Mouse (Mus musculus) midbrain, embryonic 15.5 days (tissue): ENCODE results near the gene Rab37. TPM values are rescaled to one million over a fixed set of nuclear protein-coding genes. Genes with fewer than 3 reads are reported as not detected.

Experiments used
- ATAC-seq: fragments of 200-750 bp; cut with Nextera tagmentation; replicated peaks from 2 replicates; pipeline ENCODE4 v1.8.0; 2017; ENCODE audit warnings: moderate TSS enrichment
- H3K27ac ChIP-seq: fragments of 300-500 bp; sonication (generic); 2 replicates; pipeline ENCODE4 v1.5.1; 2015; ENCODE audit warnings: mild to moderate bottlenecking, inconsistent platforms
- H3K27me3 ChIP-seq: fragments of 300-500 bp; sonication (generic); replicated peaks from 2 replicates; pipeline ENCODE4 v1.6.1; 2015; ENCODE audit warnings: inconsistent platforms
- H3K36me3 ChIP-seq: fragments of 300-500 bp; sonication (generic); replicated peaks from 2 replicates; pipeline ENCODE4 v1.6.1; 2015; ENCODE audit warnings: inconsistent platforms
- H3K4me1 ChIP-seq: fragments of 300-500 bp; sonication (generic); 2 replicates; pipeline ENCODE4 v1.6.1; 2015; ENCODE audit warnings: inconsistent platforms
- H3K4me2 ChIP-seq: fragments of 300-500 bp; sonication (generic); 2 replicates; pipeline ENCODE4 v1.6.1; 2015; ENCODE audit warnings: inconsistent platforms, mild to moderate bottlenecking, moderate library complexity
- H3K4me3 ChIP-seq: fragments of 300-500 bp; sonication (generic); 2 replicates; pipeline ENCODE4 v1.5.1; 2015; ENCODE audit warnings: mild to moderate bottlenecking, inconsistent platforms
- H3K9ac ChIP-seq: fragments of 300-500 bp; sonication (generic); 2 replicates; pipeline ENCODE4 v1.6.1; 2015; ENCODE audit warnings: mild to moderate bottlenecking, inconsistent platforms
- H3K9me3 ChIP-seq: fragments of 300-500 bp; sonication (generic); 2 replicates; pipeline ENCODE4 v1.6.1; 2016; ENCODE audit warnings: inconsistent platforms
- WGBS: fragments of 180-500 bp; shearing (Covaris S2); methylation state at CpG from one replicate; pipeline ENCODE4 v1.1.7; 2015; ENCODE audit warnings: mixed read lengths; 5-methylcytosine and 5-hydroxymethylcytosine counted together
- polyA plus RNA-seq: library from polyadenylated mRNA; unstranded; fragments of >200 nt; fragmentation: Nextera tagmentation; extraction: Ambion mirVana; gene quantifications from 2 replicates; pipeline ENCODE4 v1.2.1, GENCODE M21; 2015

Rab37 gene
- polyA plus RNA-seq, 1 experiment from 2014 or later: 1.1 TPM

- no peaks in the 10 kb centered on the region for H3K9me3 ChIP-seq
- peak; percentile 62 for ATAC-seq
- H3K4me1 ChIP-seq: peaks cover 42% of the 10 kb centered on the region
- 14% methylated on average over 10 of the region's 10 CpGs for WGBS
- no peak overlapping the region for H3K4me2 ChIP-seq
- H3K9ac ChIP-seq: no peak overlapping the region
- H3K36me3 ChIP-seq: no peaks in the 10 kb centered on the region
- H3K4me3 ChIP-seq: no peak overlapping the region
- 0 out of 2 replicates have a peak, but pooled peaks cover 5% of the 10 kb centered on the region for H3K27me3 ChIP-seq
- H3K27ac ChIP-seq: peak overlapping the region; percentile 50
These were observed 86.4 kb downstream of the Rab37 start for GRCm38 (mm10) chr11:115177559-115178195.

DNA sequence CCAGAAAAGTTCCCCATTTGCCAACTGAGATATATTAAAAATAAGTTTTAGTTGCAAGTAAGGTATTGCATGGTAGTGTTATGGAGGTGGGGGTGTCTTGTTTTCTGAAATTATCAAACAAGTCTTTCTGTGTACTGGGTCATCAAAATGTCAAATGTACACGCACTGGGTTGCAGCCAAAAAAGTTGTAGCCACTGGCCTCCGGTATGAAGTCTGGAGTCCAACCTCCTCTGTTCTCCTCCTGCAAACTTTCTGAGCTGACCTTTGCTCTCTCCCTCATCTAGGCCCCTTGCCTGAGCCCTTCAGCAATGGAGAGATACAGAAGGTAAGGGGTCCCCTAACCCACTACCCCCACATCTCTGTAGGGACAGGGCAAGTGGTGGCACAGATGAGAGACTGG, 87.5 kb downstream of the Rab37 start:
- Histone ChIP-seq H3K4me2 (no peak overlapping the region), H3K27ac (0 out of 2 replicates have a peak overlapping the region, but pooled peaks have one; percentile 50), H3K36me3 (no peaks in the 10 kb centered on the region), H3K9me3 (no peaks in the 10 kb centered on the region), H3K27me3 (0 out of 2 replicates have a peak, but pooled peaks cover 5% of the 10 kb centered on the region), H3K9ac (no peak overlapping the region), H3K4me1 (peaks cover 38% of the 10 kb centered on the region), H3K4me3 (no peak overlapping the region)
- 91% methylated on average over 2 of the region's 2 CpGs for WGBS
- no peak for ATAC-seq

DNA sequence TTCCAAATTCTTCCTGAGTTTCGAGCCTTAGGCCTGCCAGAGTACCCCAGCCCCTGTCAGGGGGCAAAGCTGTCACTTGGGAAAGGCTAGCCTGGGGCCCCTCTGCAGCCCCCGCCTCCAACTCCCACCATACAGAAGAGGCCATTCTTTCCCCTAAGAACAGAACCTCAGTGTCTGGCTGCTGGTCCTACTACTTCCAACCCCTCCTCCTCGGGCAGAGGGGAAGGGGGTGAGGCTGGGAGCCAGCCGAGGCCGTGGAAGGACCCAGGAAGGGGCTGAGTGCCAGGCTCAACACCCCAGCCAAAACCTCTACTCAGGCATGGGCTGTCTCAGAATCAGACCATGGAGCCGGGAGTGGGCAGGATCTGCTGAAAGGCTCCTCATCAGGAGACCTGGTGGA, 88.0 kb downstream of the Rab37 start:
- H3K9ac ChIP-seq: no peak overlapping the region
- 0 out of 2 replicates have a peak, but pooled peaks cover 2% of the 10 kb centered on the region for H3K27me3 ChIP-seq
- H3K27ac ChIP-seq: 0 out of 2 replicates have a peak overlapping the region, but pooled peaks have one; percentile 34
- H3K4me3 ChIP-seq: no peak overlapping the region
- H3K9me3 ChIP-seq: no peaks in the 10 kb centered on the region
- peak; percentile 40 for ATAC-seq
- H3K4me1 ChIP-seq: peaks cover 34% of the 10 kb centered on the region
- H3K4me2 ChIP-seq: no peak overlapping the region
- WGBS: 65% methylated on average over 6 of the region's 6 CpGs
- no peaks in the 10 kb centered on the region for H3K36me3 ChIP-seq

DNA sequence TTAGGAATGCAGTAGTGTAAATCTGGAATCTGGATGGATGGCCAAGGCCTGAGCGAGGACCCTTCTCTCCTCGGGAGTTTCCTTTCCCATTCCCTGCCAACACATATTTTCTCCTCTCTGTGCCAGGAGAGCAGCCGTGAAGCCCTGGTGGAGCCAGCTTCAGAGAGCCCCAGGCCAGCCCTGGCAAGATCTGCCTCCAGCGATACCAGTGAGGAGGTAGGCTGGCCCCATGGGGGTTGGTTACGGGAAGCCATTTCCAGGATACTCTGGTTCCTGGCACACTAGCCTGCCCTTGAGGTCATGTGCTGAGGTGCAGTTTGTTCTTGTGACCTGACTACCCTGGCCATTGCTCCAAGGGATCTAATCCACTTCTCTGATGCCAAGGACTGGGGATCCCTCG, 88.7 kb downstream of the Rab37 start:
- ATAC-seq: no peak
- Histone ChIP-seq H3K4me3 (no peak overlapping the region), H3K4me1 (peaks cover 30% of the 10 kb centered on the region), H3K9me3 (no peaks in the 10 kb centered on the region), H3K4me2 (no peak overlapping the region), H3K9ac (no peak overlapping the region), H3K27ac (0 out of 2 replicates have a peak overlapping the region, but pooled peaks have one; percentile 34), H3K36me3 (no peaks in the 10 kb centered on the region), H3K27me3 (0 out of 2 replicates have a peak, but pooled peaks cover 2% of the 10 kb centered on the region)
- 80% methylated on average over 6 of the region's 6 CpGs for WGBS

DNA sequence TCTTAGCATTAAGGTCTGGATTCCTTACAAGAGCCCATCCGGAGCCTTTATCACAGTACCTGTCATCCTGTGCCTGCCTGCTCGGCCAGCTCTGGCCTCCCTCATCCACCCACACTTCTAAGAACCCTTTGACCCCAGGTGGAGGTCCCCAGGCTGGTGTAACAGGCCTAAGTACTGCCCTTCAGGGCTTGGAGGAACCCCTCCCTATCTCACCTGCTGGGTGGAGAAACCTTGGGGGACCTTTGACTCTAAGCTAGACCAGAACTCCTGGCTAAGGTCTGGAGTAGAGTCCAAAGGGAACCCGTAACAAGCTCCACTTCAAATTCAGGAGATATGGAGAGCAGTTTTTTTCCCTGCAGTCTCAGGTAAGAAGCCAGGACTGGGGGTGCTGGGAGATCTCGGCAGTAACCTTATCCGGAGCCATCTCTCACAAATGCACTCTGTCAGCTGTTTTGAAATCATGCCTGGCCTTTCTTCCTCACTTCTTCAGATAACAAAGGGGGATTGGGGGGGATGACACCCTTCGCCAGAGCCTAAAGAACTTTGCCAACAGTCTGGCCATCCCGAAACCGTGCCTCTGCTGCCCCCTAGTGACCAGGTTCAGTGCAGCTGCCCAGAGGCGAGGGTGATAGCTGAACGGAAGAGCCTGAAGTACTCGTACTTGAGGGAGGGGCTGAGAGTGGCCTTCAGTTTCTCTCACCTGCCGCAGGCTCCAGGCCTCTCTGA, 90.8 kb downstream of the Rab37 start:
- Histone ChIP-seq H3K36me3 (no peaks in the 10 kb centered on the region), H3K9ac (no peak overlapping the region), H3K27ac (no peak overlapping the region), H3K4me2 (no peak overlapping the region), H3K4me3 (no peak overlapping the region), H3K4me1 (peaks cover 20% of the 10 kb centered on the region), H3K9me3 (no peaks in the 10 kb centered on the region), H3K27me3 (no peaks in the 10 kb centered on the region)
- WGBS: 22% methylated on average over 12 of the region's 12 CpGs
- no peak for ATAC-seq

DNA sequence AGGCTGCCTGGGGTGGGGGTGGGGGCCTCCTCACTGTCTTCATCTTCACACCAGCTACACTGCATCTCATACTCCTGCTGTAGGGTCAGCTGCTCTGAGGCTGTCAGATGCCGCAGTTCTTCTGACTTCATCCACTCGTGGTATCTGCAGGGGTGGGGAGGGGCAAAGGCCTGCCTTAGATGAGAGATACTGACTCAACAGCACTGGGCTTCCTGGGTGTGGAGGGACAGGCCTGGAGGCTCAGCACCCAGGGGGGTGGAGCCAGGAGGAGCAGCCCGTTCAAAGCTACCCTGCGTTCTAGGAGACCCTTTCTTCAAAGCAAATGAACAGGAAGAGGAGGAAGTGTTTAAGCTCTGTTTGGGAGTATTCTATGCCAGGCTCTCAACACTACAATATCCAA, 93.7 kb downstream of the Rab37 start:
- WGBS: 57% methylated on average over 4 of the region's 4 CpGs
- ATAC-seq: no peak
- no peak overlapping the region for H3K4me3 ChIP-seq
- no peaks in the 10 kb centered on the region for H3K9me3 ChIP-seq
- no peak overlapping the region for H3K27ac ChIP-seq
- no peak overlapping the region for H3K4me2 ChIP-seq
- H3K27me3 ChIP-seq: no peaks in the 10 kb centered on the region
- no peak overlapping the region for H3K9ac ChIP-seq
- H3K36me3 ChIP-seq: no peaks in the 10 kb centered on the region
- H3K4me1 ChIP-seq: peaks cover 21% of the 10 kb centered on the region

DNA sequence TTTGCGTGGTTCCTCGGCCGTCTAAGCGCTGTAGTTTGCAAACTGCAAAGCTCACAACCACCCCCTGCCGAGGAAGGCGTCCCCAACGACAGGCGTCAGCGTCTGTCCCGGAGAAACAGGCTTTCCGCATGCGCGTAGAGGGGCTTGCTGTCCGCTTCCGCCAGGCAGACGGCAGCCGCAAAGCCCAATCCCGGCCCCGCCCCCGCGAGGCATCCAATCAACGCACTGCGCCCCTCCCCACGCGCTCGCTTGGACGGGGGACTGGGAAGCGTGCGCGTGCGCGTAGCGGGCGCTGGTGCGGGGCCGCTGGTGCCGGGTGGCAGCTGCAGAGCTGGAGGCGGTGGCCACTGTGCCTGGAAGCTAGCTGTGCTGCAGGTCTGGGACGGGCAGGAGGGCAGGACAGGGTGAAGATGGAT, 96.0 kb downstream of the Rab37 start, which contains the start of gene Tmem104:
TSS of gene Tmem104 (plus strand) at position 264 of the 416 bp plus-strand sequence.
- no peaks in the 10 kb centered on the region for H3K27me3 ChIP-seq
- H3K27ac ChIP-seq: peak within 1 kb of the TSS; percentile 75
- no peaks in the 10 kb centered on the region for H3K9me3 ChIP-seq
- under 1% methylated on average over 39 of the region's 39 CpGs for WGBS
- H3K4me2 ChIP-seq: peak within 1 kb of the TSS; percentile 82
- peak within 1 kb of the TSS; percentile 80 for H3K9ac ChIP-seq
- peaks cover 21% of the 10 kb centered on the region for H3K4me1 ChIP-seq
- H3K36me3 ChIP-seq: no peaks in the 10 kb centered on the region
- peak; percentile 94 for ATAC-seq
- peak within 1 kb of the TSS; percentile 66 for H3K4me3 ChIP-seq

DNA sequence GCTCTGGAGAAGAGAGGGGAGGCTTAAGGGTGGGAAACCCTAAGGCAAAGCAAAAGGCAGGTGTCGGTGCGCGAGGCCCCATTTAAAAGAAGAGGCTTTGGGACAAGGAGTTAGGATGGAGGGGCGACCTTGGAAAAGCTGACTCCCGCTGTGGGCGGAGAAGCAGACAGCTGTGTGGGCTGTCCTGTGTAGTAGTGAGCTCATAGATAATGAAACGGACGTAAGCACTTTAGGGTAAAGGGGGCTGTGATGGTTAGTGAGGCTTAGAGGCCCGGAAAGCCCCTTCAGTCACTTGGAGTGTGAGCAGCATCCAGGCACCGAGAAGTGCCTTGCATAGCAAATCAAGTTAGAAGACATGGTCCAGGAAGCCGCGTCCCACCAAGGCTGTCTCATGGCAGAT, 96.5 kb downstream of the Rab37 start, which contains the start of gene Nat9:
TSS of gene Nat9 (minus strand) at position 167 of the 400 bp plus-strand sequence.
- H3K9ac ChIP-seq: peak within 1 kb of the TSS; percentile 80
- peak; percentile 34; the same call in 1 of the 2 replicates for ATAC-seq
- H3K4me1 ChIP-seq: peaks cover 21% of the 10 kb centered on the region
- peak within 1 kb of the TSS; percentile 82 for H3K4me2 ChIP-seq
- peak within 1 kb of the TSS; percentile 75 for H3K27ac ChIP-seq
- no peaks in the 10 kb centered on the region for H3K36me3 ChIP-seq
- 9% methylated on average over 12 of the region's 12 CpGs for WGBS
- no peaks in the 10 kb centered on the region for H3K27me3 ChIP-seq
- H3K4me3 ChIP-seq: peak within 1 kb of the TSS; percentile 66
- no peaks in the 10 kb centered on the region for H3K9me3 ChIP-seq

GRCm38 (mm10) chr11:115188539-115189231, 97.5 kb downstream of the Rab37 start:
- H3K36me3 ChIP-seq: no peaks in the 10 kb centered on the region
- H3K4me3 ChIP-seq: no peak overlapping the region
- no peaks in the 10 kb centered on the region for H3K9me3 ChIP-seq
- 0 out of 2 replicates have a peak overlapping the region, but pooled peaks have one; percentile 82 for H3K4me2 ChIP-seq
- H3K9ac ChIP-seq: 0 out of 2 replicates have a peak overlapping the region, but pooled peaks have one; percentile 80
- 87% methylated on average over 13 of the region's 13 CpGs for WGBS
- H3K27ac ChIP-seq: no peak overlapping the region
- no peaks in the 10 kb centered on the region for H3K27me3 ChIP-seq
- ATAC-seq: no peak
- H3K4me1 ChIP-seq: peaks cover 21% of the 10 kb centered on the region

DNA sequence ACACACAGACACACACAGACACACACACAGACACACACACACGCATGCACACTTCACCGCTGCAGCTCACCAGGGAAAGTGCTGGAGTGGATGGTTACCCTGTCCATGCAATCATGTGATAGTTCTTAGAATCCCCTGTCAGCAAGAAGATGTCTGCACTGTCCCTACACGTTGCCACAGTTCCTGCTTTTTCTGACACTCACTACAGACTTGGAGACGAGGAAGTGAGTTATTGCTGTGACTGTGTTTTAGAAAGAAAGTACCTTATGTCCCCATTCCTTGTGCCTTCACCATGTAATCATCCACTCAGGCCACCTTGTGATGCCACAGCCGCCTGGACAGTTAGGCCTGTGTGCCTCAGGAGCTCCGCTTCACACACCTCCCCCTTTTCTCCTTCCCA, 98.1 kb downstream of the Rab37 start:
- no peak overlapping the region for H3K27ac ChIP-seq
- H3K27me3 ChIP-seq: no peaks in the 10 kb centered on the region
- no peak overlapping the region for H3K9ac ChIP-seq
- no peak overlapping the region for H3K4me3 ChIP-seq
- H3K4me1 ChIP-seq: peaks cover 21% of the 10 kb centered on the region
- no peak overlapping the region for H3K4me2 ChIP-seq
- WGBS: 93% methylated on average over 6 of the region's 6 CpGs
- H3K9me3 ChIP-seq: no peaks in the 10 kb centered on the region
- H3K36me3 ChIP-seq: no peaks in the 10 kb centered on the region
- ATAC-seq: no peak

DNA sequence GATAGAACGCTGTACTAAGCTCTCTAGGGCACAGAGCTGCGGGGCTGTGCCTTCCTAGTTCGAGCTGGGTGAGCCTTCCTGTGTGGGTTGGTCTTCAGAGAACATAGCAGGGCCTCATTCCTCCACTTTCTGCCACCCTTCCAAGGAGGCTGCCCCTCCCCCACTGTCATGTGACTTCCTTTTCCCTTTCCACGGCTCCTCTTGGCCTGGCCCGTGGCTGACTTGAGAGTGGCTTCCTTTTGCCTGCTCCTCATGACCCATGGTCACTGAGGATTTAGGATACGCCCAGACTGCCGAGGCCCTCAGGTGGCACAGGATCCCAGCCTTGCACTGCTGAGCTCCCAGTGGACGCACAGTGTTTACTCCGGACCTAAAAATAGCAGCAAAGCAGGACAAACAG, 100.9 kb downstream of the Rab37 start:
- Histone ChIP-seq H3K9me3 (no peaks in the 10 kb centered on the region), H3K4me1 (peaks cover 14% of the 10 kb centered on the region), H3K27me3 (no peaks in the 10 kb centered on the region), H3K4me3 (no peak overlapping the region), H3K9ac (no peak overlapping the region), H3K27ac (no peak overlapping the region), H3K4me2 (no peak overlapping the region), H3K36me3 (no peaks in the 10 kb centered on the region)
- 72% methylated on average over 9 of the region's 9 CpGs for WGBS
- no peak for ATAC-seq

DNA sequence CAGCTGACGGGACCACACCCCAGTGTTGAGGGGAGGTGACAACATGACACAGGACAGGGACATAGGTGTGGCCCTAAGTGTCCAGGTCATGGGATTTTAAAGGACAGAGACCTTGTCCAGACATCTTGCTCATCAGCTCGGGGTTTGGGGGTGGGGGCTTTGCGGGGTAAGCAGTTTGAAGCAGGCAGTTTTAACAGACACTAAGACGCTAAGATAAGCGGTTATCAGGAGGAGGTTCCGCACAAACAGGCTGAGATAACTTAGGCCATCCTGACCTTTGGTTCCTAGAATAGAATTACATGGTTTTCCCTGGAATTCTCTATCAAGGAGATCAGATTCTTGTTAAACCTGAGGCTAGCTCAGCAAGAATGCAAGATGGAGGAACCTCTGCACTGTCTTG, 103.5 kb downstream of the Rab37 start:
- Histone ChIP-seq H3K9me3 (no peaks in the 10 kb centered on the region), H3K9ac (no peak overlapping the region), H3K4me3 (no peak overlapping the region), H3K27me3 (no peaks in the 10 kb centered on the region), H3K27ac (no peak overlapping the region), H3K4me2 (no peak overlapping the region), H3K4me1 (no peaks in the 10 kb centered on the region), H3K36me3 (no peaks in the 10 kb centered on the region)
- no peak for ATAC-seq
- WGBS: 89% methylated on average over 6 of the region's 6 CpGs
